Mouse (Mus musculus): ENCODE data around the gene Chmp6.

DNA sequence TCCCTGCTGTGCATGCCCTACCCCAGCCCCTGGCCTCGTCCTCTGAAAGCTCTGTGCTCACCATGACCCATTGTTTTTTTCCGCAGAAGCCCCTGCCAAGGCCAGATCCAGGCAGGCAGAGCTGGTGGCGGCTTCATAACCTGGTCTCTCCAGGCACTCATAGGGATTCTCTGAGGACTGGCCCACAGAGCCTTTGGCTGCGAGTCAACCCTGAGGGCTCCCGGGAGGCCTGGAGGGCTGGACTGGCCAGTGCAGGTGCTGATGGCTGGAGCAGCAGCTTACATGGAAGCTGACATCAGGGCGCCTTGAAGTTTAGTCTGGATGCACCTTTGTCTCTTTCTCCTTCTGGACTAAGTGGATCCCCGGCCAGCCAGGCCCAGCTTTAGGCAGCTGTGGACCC is 5.3 kb downstream of the Chmp6 start:
- no peak for TF ChIP-seq CTCF (IDR thresholded peaks at IDR 0.05; ENCODE audit: low read depth)
- TF ChIP-seq EP300 (IDR thresholded peaks at IDR 0.05; ENCODE audit: low read depth), result no peak

Measured in liver, embryonic 14.5 days (tissue).